Comparison of ENCODE assay signal across 9 mouse cellular contexts in genomic region chr8:71441404-71441803, GRCm38 (mm10). TPM values are rescaled to one million over a fixed set of nuclear protein-coding genes. Genes with fewer than 3 reads are reported as not detected.
A peak's percentile ranks its signal among the peaks of the same experiment; 100 is the strongest.
DNase-seq lines count a peak whose midpoint lies in the region; ATAC-seq lines count a peak whose summit lies in the region.
"Had no signal": no experiment of that assay in that cellular context is flagged by ENCODE, and none has a peak within 500 bp of the region (broad histone marks: within the 10 kb centered on the region; RNA-seq: fewer than 3 reads in every experiment).

No protein-coding gene starts in this region.

- no peak for DNase-seq in forebrain, embryonic 11.5 days (ENCODE audit: low spot score)
- peak; percentile 51 for DNase-seq in ovary, postnatal 14 days (ENCODE audit: low spot score)
- DNase-seq in ovary, adult 18-20 months (ENCODE audit: low spot score): no peak
- peak; percentile 67 for DNase-seq in c-Kit-positive CD71-positive TER-119-positive erythroid progenitor cells, embryonic 14.5 days (ENCODE audit: low spot score)
- DNase-seq in thymus, postnatal 25 days: peak; percentile 62

- no peak overlapping the region for H3K4me3 ChIP-seq in forebrain, embryonic 16.5 days (replicated peaks; ENCODE audit: low read length)
- no peak overlapping the region for H3K4me3 ChIP-seq in forebrain, embryonic 11.5 days (ENCODE audit: low read depth, low read length)
- H3K4me3 ChIP-seq: stomach, embryonic 15.5 days had no signal

- no peaks in the 10 kb centered on the region for H3K4me1 ChIP-seq in forebrain, embryonic 16.5 days (replicated peaks; ENCODE audit: control insufficient read depth, insufficient read depth, low read length)
- H3K4me1 ChIP-seq in forebrain, embryonic 11.5 days (replicated peaks; ENCODE audit: control insufficient read depth, insufficient read depth, low read length): 0 out of 2 replicates have a peak, but pooled peaks cover 2% of the 10 kb centered on the region
- H3K4me1 ChIP-seq: stomach, embryonic 15.5 days had no signal

- H3K36me3 ChIP-seq in forebrain, embryonic 16.5 days (ENCODE audit: control insufficient read depth, insufficient read depth): no peaks in the 10 kb centered on the region
- no peaks in the 10 kb centered on the region for H3K36me3 ChIP-seq in forebrain, embryonic 11.5 days (ENCODE audit: control insufficient read depth, insufficient read depth, low read length)
- H3K36me3 ChIP-seq: stomach, embryonic 15.5 days had no signal

- WGBS in forebrain, embryonic 16.5 days: 0% methylated on average over 7 of the region's 7 CpGs
- under 1% methylated on average over 7 of the region's 7 CpGs for WGBS in forebrain, embryonic 11.5 days

- H3K4me2 ChIP-seq in forebrain, embryonic 16.5 days (ENCODE audit: low read length): no peak overlapping the region
- H3K4me2 ChIP-seq in forebrain, embryonic 11.5 days (ENCODE audit: low read depth, low read length, severe bottlenecking): no peak overlapping the region

- no peak overlapping the region for H3K9ac ChIP-seq in forebrain, embryonic 16.5 days (replicated peaks; ENCODE audit: low read depth, low read length)
- H3K9ac ChIP-seq in forebrain, embryonic 11.5 days (ENCODE audit: low read length): no peak overlapping the region
- H3K9ac ChIP-seq: stomach, embryonic 15.5 days had no signal

- no peak overlapping the region for H3K27ac ChIP-seq in forebrain, embryonic 16.5 days (ENCODE audit: low read length)
- no peak overlapping the region for H3K27ac ChIP-seq in forebrain, embryonic 11.5 days (ENCODE audit: low read depth, low read length)
- H3K27ac ChIP-seq: stomach, embryonic 15.5 days had no signal

- no peaks in the 10 kb centered on the region for H3K9me3 ChIP-seq in forebrain, embryonic 16.5 days (ENCODE audit: control insufficient read depth, low read length)
- H3K9me3 ChIP-seq in forebrain, embryonic 11.5 days (ENCODE audit: control insufficient read depth, low read length): no peaks in the 10 kb centered on the region
- H3K9me3 ChIP-seq: stomach, embryonic 15.5 days had no signal

- H3K27me3 ChIP-seq in forebrain, embryonic 16.5 days (replicated peaks; ENCODE audit: control insufficient read depth, insufficient read depth, low read length): no peaks in the 10 kb centered on the region; the same call in 1 of the 2 replicates
- H3K27me3 ChIP-seq in forebrain, embryonic 11.5 days (ENCODE audit: control insufficient read depth, insufficient read depth, low read length): peaks cover 3% of the 10 kb centered on the region; the same call in 1 of the 2 replicates

- peak; percentile 69 for ATAC-seq in forebrain, embryonic 16.5 days
- ATAC-seq in forebrain, embryonic 11.5 days (replicated peaks; ENCODE audit: low FRiP score): no peak
- ATAC-seq in hematopoietic stem cell, adult 5-6 weeks (replicated peaks in 1 of 2; ENCODE audit: insufficient read depth in 1 of 2, low FRiP score in 2 of 2, low TSS enrichment in 1 of 2, low read depth in 1 of 2, poor library complexity in 2 of 2, severe bottlenecking in 2 of 2): peak; percentile 62 to 81
- 0 out of 2 replicates have a peak, but pooled peaks have one; percentile 63 for ATAC-seq in megakaryocyte-erythroid progenitor cell, adult 5-6 weeks (replicated peaks; ENCODE audit: low FRiP score, low TSS enrichment, poor library complexity, severe bottlenecking)

RNA-seq across cellular contexts. Expression of gene Abhd8, which starts 22.1 kb away (rescaled TPM):
- polyA plus RNA-seq in forebrain, embryonic 16.5 days (2015; fragmentation: Nextera tagmentation; extraction: Ambion mirVana): 113 and 127 TPM in 2 replicates
- polyA plus RNA-seq in forebrain, embryonic 11.5 days (2014; fragmentation: Nextera tagmentation; extraction: Ambion mirVana): 76.6 and 76.7 TPM in 2 replicates
- total RNA-seq in hematopoietic stem cell, adult 5-6 weeks (2017): 19.8 and 20.7 TPM in 2 replicates
- total RNA-seq in megakaryocyte-erythroid progenitor cell, adult 5-6 weeks (2014; fragmentation: Nextera tagmentation): 5.3 and 7.1 TPM in 2 replicates
- 4.7 and 6.3 TPM in 2 replicates for total RNA-seq in megakaryocyte-erythroid progenitor cell, adult 5-6 weeks (2017)

RNA-seq across cellular contexts. Expression of gene Mrpl34, which starts 23.4 kb away (rescaled TPM):
- polyA plus RNA-seq in forebrain, embryonic 16.5 days (2015; fragmentation: Nextera tagmentation; extraction: Ambion mirVana): 173 and 178 TPM in 2 replicates
- 186 TPM in 2 replicates for polyA plus RNA-seq in forebrain, embryonic 11.5 days (2014; fragmentation: Nextera tagmentation; extraction: Ambion mirVana)
- total RNA-seq in hematopoietic stem cell, adult 5-6 weeks (2017): 35.8 and 61.7 TPM in 2 replicates
- 82.3 and 120 TPM in 2 replicates for total RNA-seq in megakaryocyte-erythroid progenitor cell, adult 5-6 weeks (2014; fragmentation: Nextera tagmentation)
- 46.7 and 63.4 TPM in 2 replicates for total RNA-seq in megakaryocyte-erythroid progenitor cell, adult 5-6 weeks (2017)

RNA-seq across cellular contexts. Expression of gene Dda1, which starts 27.6 kb away (rescaled TPM):
- 218 and 236 TPM in 2 replicates for polyA plus RNA-seq in forebrain, embryonic 16.5 days (2015; fragmentation: Nextera tagmentation; extraction: Ambion mirVana)
- 133 and 146 TPM in 2 replicates for polyA plus RNA-seq in forebrain, embryonic 11.5 days (2014; fragmentation: Nextera tagmentation; extraction: Ambion mirVana)
- total RNA-seq in hematopoietic stem cell, adult 5-6 weeks (2017): 15.8 and 18.9 TPM in 2 replicates
- total RNA-seq in megakaryocyte-erythroid progenitor cell, adult 5-6 weeks (2014; fragmentation: Nextera tagmentation): 31.4 and 47.5 TPM in 2 replicates
- total RNA-seq in megakaryocyte-erythroid progenitor cell, adult 5-6 weeks (2017): 13.3 and 19.6 TPM in 2 replicates

RNA-seq across cellular contexts. Expression of gene Ankle1, which starts 35.6 kb away (rescaled TPM):
- polyA plus RNA-seq in forebrain, embryonic 16.5 days (2015; fragmentation: Nextera tagmentation; extraction: Ambion mirVana): 12.3 and 18.9 TPM in 2 replicates
- polyA plus RNA-seq in forebrain, embryonic 11.5 days (2014; fragmentation: Nextera tagmentation; extraction: Ambion mirVana): 38.7 and 42.2 TPM in 2 replicates
- total RNA-seq in hematopoietic stem cell, adult 5-6 weeks (2017): 7.1 and 14.8 TPM in 2 replicates
- 42.2 and 46.2 TPM in 2 replicates for total RNA-seq in megakaryocyte-erythroid progenitor cell, adult 5-6 weeks (2014; fragmentation: Nextera tagmentation)
- 13.3 and 23.5 TPM in 2 replicates for total RNA-seq in megakaryocyte-erythroid progenitor cell, adult 5-6 weeks (2017)

RNA-seq across cellular contexts. Expression of gene Ano8, which starts 44.4 kb away (rescaled TPM):
- polyA plus RNA-seq in forebrain, embryonic 16.5 days (2015; fragmentation: Nextera tagmentation; extraction: Ambion mirVana): 4.1 and 4.4 TPM in 2 replicates
- polyA plus RNA-seq in forebrain, embryonic 11.5 days (2014; fragmentation: Nextera tagmentation; extraction: Ambion mirVana): 5.7 and 9.3 TPM in 2 replicates
- total RNA-seq in hematopoietic stem cell, adult 5-6 weeks (2017): 6.7 and 9.2 TPM in 2 replicates
- 2.4 and 4.5 TPM in 2 replicates for total RNA-seq in megakaryocyte-erythroid progenitor cell, adult 5-6 weeks (2014; fragmentation: Nextera tagmentation)
- total RNA-seq in megakaryocyte-erythroid progenitor cell, adult 5-6 weeks (2017): 2.3 and 3.4 TPM in 2 replicates

Comparison
In these comparisons a context has a peak if more than half of its experiments do, and no peak if none do; other contexts are left out.
1. DNase-seq: peak in ovary, postnatal 14 days (single experiment), c-Kit-positive CD71-positive TER-119-positive erythroid progenitor cells, embryonic 14.5 days (single experiment) and thymus, postnatal 25 days (single experiment); none in forebrain, embryonic 11.5 days (single experiment) and ovary, adult 18-20 months (single experiment).